Mouse (Mus musculus) MEL (cell line): ENCODE measurements around the gene H2-Eb2. TPM values are rescaled to one million over a fixed set of nuclear protein-coding genes. Genes with fewer than 3 reads are reported as not detected.

Experiments
- DNase-seq: peaks from one replicate; pipeline ENCODE4 v3.0.0; 2011; ENCODE audit warnings: low read depth, low spot score
- H3K27ac ChIP-seq: 2 replicates; pipeline ENCODE4 v1.5.1; 2012; ENCODE audit warnings: low read depth, mild to moderate bottlenecking, control low read depth, low read length, moderate library complexity; ENCODE audit not compliant: control insufficient read depth
- H3K27me3 ChIP-seq, 2 experiments: fragments of 150-350 bp in 1 of 2; sonication (generic) in 1 of 2; 2 replicates each; pipeline ENCODE4 v1.6.1; 2012; ENCODE audit warnings: low read length in 2 of 2, mild to moderate bottlenecking in 2 of 2, improper control_type of control experiment in 1 of 2, moderate library complexity in 1 of 2; ENCODE audit not compliant: insufficient read depth in 2 of 2, control insufficient read depth in 1 of 2
- H3K36me3 ChIP-seq, 2 experiments: 2 replicates each; pipeline ENCODE4 v1.6.1; 2012 to 2014; ENCODE audit warnings: low read length in 2 of 2, improper control_type of control experiment in 1 of 2, inconsistent platforms in 1 of 2, mild to moderate bottlenecking in 1 of 2; ENCODE audit not compliant: insufficient read depth in 2 of 2, control insufficient read depth in 1 of 2
- H3K4me1 ChIP-seq, 2 experiments: fragments of 150-350 bp in 1 of 2; sonication (generic) in 1 of 2; 2 replicates each; pipeline ENCODE4 v1.6.1; 2012; ENCODE audit warnings: low read length in 2 of 2, improper control_type of control experiment in 1 of 2, mild to moderate bottlenecking in 1 of 2; ENCODE audit not compliant: insufficient read depth in 2 of 2, control insufficient read depth in 1 of 2
- H3K4me3 ChIP-seq, 2 experiments: fragments of 150-350 bp in 1 of 2; sonication (generic) in 1 of 2; 2 replicates each; pipeline ENCODE4 v1.5.1; 2012; ENCODE audit warnings: low read depth in 2 of 2, low read length in 2 of 2, mild to moderate bottlenecking in 2 of 2, moderate library complexity in 2 of 2, control low read depth in 1 of 2, improper control_type of control experiment in 1 of 2; ENCODE audit not compliant: control insufficient read depth in 1 of 2, insufficient read depth in 1 of 2
- H3K79me2 ChIP-seq: 2 replicates; pipeline ENCODE4 v1.6.1; 2012; ENCODE audit warnings: mild to moderate bottlenecking, low read length, moderate library complexity; ENCODE audit not compliant: control insufficient read depth, poor library complexity, insufficient read depth
- H3K9ac ChIP-seq: 2 replicates; pipeline ENCODE4 v1.6.1; 2012; ENCODE audit warnings: low read depth, mild to moderate bottlenecking, control low read depth, low read length, moderate library complexity; ENCODE audit not compliant: control insufficient read depth, poor library complexity, severe bottlenecking
- H3K9me3 ChIP-seq: fragments of 150-350 bp; sonication (generic); replicated peaks from 2 replicates; pipeline ENCODE4 v1.6.1; 2012; ENCODE audit warnings: mild to moderate bottlenecking, low read length, improper control_type of control experiment, moderate library complexity; ENCODE audit not compliant: insufficient read depth
- BHLHE40 ChIP-seq: IDR thresholded peaks from 2 replicates; pipeline ENCODE4 v1.6.1; 2012; ENCODE audit warnings: low read depth, mild to moderate bottlenecking, inconsistent platforms, low read length, improper control_type of control experiment, borderline replicate concordance
- CTCF ChIP-seq, 3 experiments: IDR thresholded peaks in 2 of 3; conservative IDR thresholded peaks in 1 of 3; 2 replicates each; pipeline ENCODE4 v1.5.1; 2011 to 2012; ENCODE audit warnings: low read length in 3 of 3, low read depth in 2 of 3, mild to moderate bottlenecking in 2 of 3, improper control_type of control experiment in 1 of 3, inconsistent platforms in 1 of 3, mixed read lengths in 1 of 3, moderate library complexity in 1 of 3; ENCODE audit not compliant: control insufficient read depth in 1 of 3, insufficient read depth in 1 of 3, poor library complexity in 1 of 3, severe bottlenecking in 1 of 3
- E2F4 ChIP-seq: IDR thresholded peaks from 2 replicates; pipeline ENCODE4 v1.6.1; 2011; ENCODE audit warnings: low read depth, low read length, improper control_type of control experiment, borderline replicate concordance
- EP300 ChIP-seq, 2 experiments: IDR thresholded peaks; 2 replicates each; pipeline ENCODE4 v1.6.1; 2011; ENCODE audit warnings: improper control_type of control experiment in 2 of 2, low read length in 2 of 2, low read depth in 1 of 2, mild to moderate bottlenecking in 1 of 2
- ETS1 ChIP-seq: IDR thresholded peaks from 2 replicates; pipeline ENCODE4 v1.6.1; 2012; ENCODE audit warnings: low read depth, mild to moderate bottlenecking, inconsistent platforms, low read length, improper control_type of control experiment, moderate library complexity
- KAT2A ChIP-seq: conservative IDR thresholded peaks from 2 replicates; pipeline ENCODE4 v1.6.1; 2012; ENCODE audit warnings: low read depth, low read length, improper control_type of control experiment, inconsistent platforms
- MAX ChIP-seq: IDR thresholded peaks from 2 replicates; pipeline ENCODE4 v1.6.1; 2011; ENCODE audit warnings: low read length, improper control_type of control experiment
- MAZ ChIP-seq: IDR thresholded peaks from 2 replicates; pipeline ENCODE4 v1.6.1; 2012; ENCODE audit warnings: low read depth, mild to moderate bottlenecking, inconsistent platforms, low read length, improper control_type of control experiment
- MEF2A ChIP-seq: IDR thresholded peaks from 2 replicates; pipeline ENCODE4 v1.6.1; 2014; ENCODE audit warnings: low read depth, mild to moderate bottlenecking, inconsistent platforms, low read length, improper control_type of control experiment; ENCODE audit not compliant: poor library complexity, insufficient replicate concordance, severe bottlenecking; ENCODE audit errors: extremely low read depth
- MYB ChIP-seq: IDR thresholded peaks from 2 replicates; pipeline ENCODE4 v1.6.1; 2011; ENCODE audit warnings: mild to moderate bottlenecking, low read depth, low read length, improper control_type of control experiment
- MYC ChIP-seq: IDR thresholded peaks from 2 replicates; pipeline ENCODE4 v1.6.1; 2011; ENCODE audit warnings: low read depth, mild to moderate bottlenecking, low read length, improper control_type of control experiment, moderate library complexity
- NRF1 ChIP-seq: IDR thresholded peaks from 2 replicates; pipeline ENCODE4 v1.6.1; 2014; ENCODE audit warnings: low read depth, mild to moderate bottlenecking, inconsistent platforms, low read length, improper control_type of control experiment, moderate library complexity; ENCODE audit not compliant: poor library complexity, insufficient read depth, severe bottlenecking
- POLR2A ChIP-seq, 2 experiments: IDR thresholded peaks; 2 replicates each; pipeline ENCODE4 v1.6.1; 2011 to 2012; ENCODE audit warnings: low read length in 2 of 2, mild to moderate bottlenecking in 2 of 2, control low read depth in 1 of 2, improper control_type of control experiment in 1 of 2, low read depth in 1 of 2, moderate library complexity in 1 of 2; ENCODE audit not compliant: control insufficient read depth in 1 of 2, insufficient read depth in 1 of 2, poor library complexity in 1 of 2
- POLR2AphosphoS2 ChIP-seq: IDR thresholded peaks from 2 replicates; pipeline ENCODE4 v1.6.1; 2011; ENCODE audit warnings: low read length, improper control_type of control experiment
- POLR2AphosphoS5 ChIP-seq: IDR thresholded peaks from 2 replicates; pipeline ENCODE4 v1.6.1; 2012; ENCODE audit warnings: low read depth, borderline replicate concordance, mild to moderate bottlenecking, inconsistent platforms, low read length, moderate library complexity, mixed read lengths
- SIN3A ChIP-seq: IDR thresholded peaks from 2 replicates; pipeline ENCODE4 v1.6.1; 2012; ENCODE audit warnings: low read length, improper control_type of control experiment, inconsistent platforms
- SMC3 ChIP-seq: IDR thresholded peaks from 2 replicates; pipeline ENCODE4 v1.6.1; 2011; ENCODE audit warnings: low read depth, low read length, improper control_type of control experiment
- TBP ChIP-seq: IDR thresholded peaks from 2 replicates; pipeline ENCODE4 v1.8.0; 2011; ENCODE audit warnings: low read depth, low read length, improper control_type of control experiment
- TCF12 ChIP-seq: IDR thresholded peaks from 2 replicates; pipeline ENCODE4 v1.6.1; 2014; ENCODE audit warnings: low read depth, mild to moderate bottlenecking, inconsistent platforms, low read length, improper control_type of control experiment, moderate library complexity
- UBTF ChIP-seq: IDR thresholded peaks from 2 replicates; pipeline ENCODE4 v1.6.1; 2012; ENCODE audit warnings: low read depth, mild to moderate bottlenecking, inconsistent platforms, low read length, improper control_type of control experiment, moderate library complexity, borderline replicate concordance; ENCODE audit not compliant: insufficient read depth
- USF1 ChIP-seq: IDR thresholded peaks from 2 replicates; pipeline ENCODE4 v1.6.1; 2014; ENCODE audit warnings: low read depth, mild to moderate bottlenecking, inconsistent platforms, low read length, improper control_type of control experiment, moderate library complexity
- USF2 ChIP-seq, 2 experiments: IDR thresholded peaks; 2 replicates each; pipeline ENCODE4 v1.6.1; 2011 to 2012; ENCODE audit warnings: improper control_type of control experiment in 2 of 2, low read length in 2 of 2, borderline replicate concordance in 1 of 2, inconsistent platforms in 1 of 2, low read depth in 1 of 2, mild to moderate bottlenecking in 1 of 2; ENCODE audit not compliant: insufficient read depth in 1 of 2
- ZKSCAN1 ChIP-seq: IDR thresholded peaks from 2 replicates; pipeline ENCODE4 v1.6.1; 2012; ENCODE audit warnings: low read depth, mild to moderate bottlenecking, inconsistent platforms, low read length, improper control_type of control experiment, moderate library complexity
- ZNF384 ChIP-seq: IDR thresholded peaks from 2 replicates; pipeline ENCODE4 v1.6.1; 2012; ENCODE audit warnings: low read depth, mild to moderate bottlenecking, inconsistent platforms, low read length, improper control_type of control experiment
- polyA plus RNA-seq, 2 experiments: library from polyadenylated mRNA; stranded (reverse) in 1 of 2; unstranded in 1 of 2; fragments of >175 nt in 1 of 2; fragments of >200 nt in 1 of 2; gene quantifications; 2 replicates each; pipeline versions ENCODE4 v1.2.1 to v1.2.4; 2012; ENCODE audit warnings: low replicate concordance in 2 of 2, low read depth in 1 of 2; ENCODE audit not compliant: insufficient read length in 2 of 2, insufficient read depth in 1 of 2, missing spikeins in 1 of 2
- total RNA-seq: library from RNA; depleted of rRNA; stranded (reverse); fragments of 300-350 nt; gene quantifications from 2 replicates; pipeline ENCODE4 v1.2.3, GENCODE M21; 2012

H2-Eb2 gene
- total and polyA plus RNA-seq, 3 experiments: not detected

DNA sequence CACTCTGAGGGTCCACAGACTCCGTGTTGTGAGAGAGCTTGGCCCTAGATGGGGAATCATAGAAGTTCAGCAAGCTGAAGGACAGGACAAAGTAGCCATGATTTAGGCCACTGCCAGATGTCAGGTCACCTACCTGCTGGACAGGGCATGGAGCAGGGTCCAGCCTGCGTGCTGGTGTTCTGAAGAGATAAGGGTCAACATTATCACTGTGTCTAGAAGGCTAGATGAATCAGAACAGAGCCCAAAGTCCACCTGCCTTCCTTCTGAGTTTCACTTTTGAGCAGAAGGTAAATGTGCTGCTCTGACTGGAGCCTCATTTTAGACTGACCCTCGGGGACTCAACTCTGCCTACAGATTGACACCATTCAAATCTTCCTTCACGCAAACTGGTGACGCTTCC lies 29.1 kb downstream of the H2-Eb2 start, which contains the start of gene Btnl2:
Gene Btnl2 (plus strand): TSS at position 284 of the 400 bp plus-strand sequence.
- no peak within 1 kb of the TSS for H3K27ac ChIP-seq
- TF ChIP-seq MEF2A: no peak
- TF ChIP-seq BHLHE40: no peak
- TF ChIP-seq MYB: no peak
- TF ChIP-seq E2F4: no peak
- TF ChIP-seq USF1: no peak
- TF ChIP-seq POLR2AphosphoS5: no peak
- TF ChIP-seq EP300 (IDR thresholded peaks at IDR 0.05; ENCODE audit: low read depth in 1 of 2, low read length in 2 of 2): no peak
- no peak for TF ChIP-seq ZNF384
- no peak for TF ChIP-seq NRF1
- TF ChIP-seq ETS1: no peak
- TF ChIP-seq USF2 (IDR thresholded peaks at IDR 0.05; ENCODE audit: borderline replicate concordance in 1 of 2, insufficient read depth in 1 of 2, low read depth in 1 of 2, low read length in 2 of 2): no peak
- TF ChIP-seq TBP: no peak
- TF ChIP-seq ZKSCAN1: no peak
- TF ChIP-seq TCF12: no peak
- no peak for TF ChIP-seq MAX
- TF ChIP-seq, all 39 proteins: peak for 0
- Histone ChIP-seq H3K4me3 (no peak within 1 kb of the TSS), H3K27me3 (peaks cover 3 to 5% of the 10 kb centered on the region in 2 experiments), H3K9me3 (no peaks in the 10 kb centered on the region), H3K36me3 (no peaks in the 10 kb centered on the region; a peak in 1 of 4 replicates), H3K79me2 (no peaks in the 10 kb centered on the region), H3K9ac (no peak within 1 kb of the TSS), H3K4me1 (peaks cover 0 to 9% of the 10 kb centered on the region in 2 experiments; a peak in 1 of 4 replicates)
- DNase-seq: no peak

DNA sequence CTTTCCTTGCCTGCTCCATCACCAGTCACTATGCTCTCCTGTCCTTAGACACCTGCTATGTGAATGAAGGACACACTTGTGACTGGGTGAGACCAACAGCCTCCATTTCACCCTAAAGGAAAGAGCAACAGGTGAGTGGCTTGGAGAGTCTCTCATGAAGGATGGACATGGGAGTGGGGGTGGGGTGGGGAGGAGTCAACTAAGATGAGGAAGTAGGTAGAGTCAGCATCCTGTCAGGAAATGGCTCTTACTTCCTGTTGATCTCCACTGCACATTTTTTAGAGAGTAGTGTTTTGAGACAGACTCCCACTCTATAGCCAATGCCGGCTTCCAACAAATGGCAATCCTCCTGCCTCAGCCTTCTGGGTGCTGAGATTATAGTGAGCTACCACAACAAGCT lies 29.5 kb downstream of the H2-Eb2 start:
- H3K9ac ChIP-seq: no peak overlapping the region
- TF ChIP-seq POLR2A (IDR thresholded peaks at IDR 0.05; ENCODE audit: control insufficient read depth in 1 of 2, insufficient read depth in 1 of 2, low read depth in 1 of 2, low read length in 2 of 2, poor library complexity in 1 of 2) (no peak), SIN3A (no peak), USF2 (IDR thresholded peaks at IDR 0.05; ENCODE audit: borderline replicate concordance in 1 of 2, insufficient read depth in 1 of 2, low read depth in 1 of 2, low read length in 2 of 2) (no peak), POLR2AphosphoS5 (no peak), MAZ (no peak), CTCF (IDR thresholded peaks at IDR 0.05 in 2 of 3, conservative IDR thresholded peaks at IDR 0.05 in 1 of 3; ENCODE audit: control insufficient read depth in 1 of 3, insufficient read depth in 1 of 3, low read depth in 2 of 3, low read length in 3 of 3, poor library complexity in 1 of 3, severe bottlenecking in 1 of 3) (no peak), POLR2AphosphoS2 (no peak), UBTF (no peak), KAT2A (no peak), MYB (no peak), MYC (no peak), ETS1 (no peak), SMC3 (no peak)
- no peaks in the 10 kb centered on the region; a peak in 1 of 4 replicates for H3K36me3 ChIP-seq
- H3K27me3 ChIP-seq: peaks cover 3 to 5% of the 10 kb centered on the region in 2 experiments
- H3K4me1 ChIP-seq: peaks cover 0 to 9% of the 10 kb centered on the region in 2 experiments; a peak in 1 of 4 replicates
- H3K79me2 ChIP-seq: no peaks in the 10 kb centered on the region
- no peak overlapping the region for H3K27ac ChIP-seq
- peak; percentile 23 for DNase-seq
- no peaks in the 10 kb centered on the region for H3K9me3 ChIP-seq
- H3K4me3 ChIP-seq: no peak overlapping the region
